In genomic region chr2:27556921-27557320, GRCm38 (mm10) we compare ENCODE assay signal across 23 mouse cellular contexts. TPM values are rescaled to one million over a fixed set of nuclear protein-coding genes. Genes with fewer than 3 reads are reported as not detected.
A peak's percentile ranks its signal among the peaks of the same experiment; 100 is the strongest.
DNase-seq lines count a peak whose midpoint lies in the region; ATAC-seq and TF ChIP-seq lines count a peak whose summit lies in the region.
"Had no signal": no experiment of that assay in that cellular context is flagged by ENCODE, and none has a peak within 500 bp of the region (broad histone marks: within the 10 kb centered on the region; RNA-seq: fewer than 3 reads in every experiment).

No protein-coding gene starts in this region.

- no peaks in the 10 kb centered on the region for H3K9me3 ChIP-seq in liver, embryonic 11.5 days (ENCODE audit: control insufficient read depth, low read length)
- no peaks in the 10 kb centered on the region for H3K9me3 ChIP-seq in intestine, embryonic 15.5 days
- H3K9me3 ChIP-seq: forebrain, embryonic 10.5 days; forebrain, embryonic 13.5 days; G1E; hindbrain, embryonic 12.5 days; hindbrain, embryonic 15.5 days had no signal

- no peak overlapping the region for H3K4me3 ChIP-seq in liver, adult 2 months (ENCODE audit: insufficient read depth, low read depth, low read length)
- no peak overlapping the region for H3K4me3 ChIP-seq in liver, embryonic 11.5 days (ENCODE audit: low read depth, low read length)
- H3K4me3 ChIP-seq in intestine, embryonic 15.5 days (replicated peaks) = no peak overlapping the region
- H3K4me3 ChIP-seq: forebrain, embryonic 10.5 days; forebrain, embryonic 13.5 days; heart, adult 2 months; hindbrain, embryonic 12.5 days; hindbrain, embryonic 15.5 days had no signal

- H3K4me2 ChIP-seq in liver, embryonic 11.5 days = no peak overlapping the region
- no peak overlapping the region for H3K4me2 ChIP-seq in intestine, embryonic 15.5 days (replicated peaks)
- H3K4me2 ChIP-seq: forebrain, embryonic 13.5 days; heart, embryonic 11.5 days; hindbrain, embryonic 12.5 days; hindbrain, embryonic 15.5 days had no signal

- peak; percentile 63 for DNase-seq in adrenal gland, adult 2 months
- no peak for DNase-seq in adrenal gland, adult 8-10 months
- DNase-seq in liver, adult 2 months (ENCODE audit: extremely low read depth, low read depth, low spot score) = no peak
- no peak for DNase-seq in liver, embryonic 11.5 days (ENCODE audit: low spot score)
- peak; percentile 32 for DNase-seq in adrenal gland, postnatal 25 days
- DNase-seq in embryo, embryonic 9.5 days (ENCODE audit: extremely low spot score) = no peak
- DNase-seq: B cell, adult 2 months; cerebellum, adult 2 months; cerebellum, adult 9-11 months; cerebellum, postnatal 25 days; gastrocnemius, postnatal 10 days; gastrocnemius, postnatal 36 days; heart, adult 2 months; kidney, adult 11 months had no signal

- H3K27ac ChIP-seq in liver, adult 2 months (replicated peaks; ENCODE audit: insufficient read depth, low read depth, low read length) = peak overlapping the region; percentile 93
- no peak overlapping the region for H3K27ac ChIP-seq in liver, embryonic 11.5 days (ENCODE audit: low read depth, low read length)
- H3K27ac ChIP-seq in intestine, embryonic 15.5 days = no peak overlapping the region
- H3K27ac ChIP-seq: forebrain, embryonic 10.5 days; forebrain, embryonic 13.5 days; heart, adult 2 months; hindbrain, embryonic 15.5 days had no signal

- no peak overlapping the region for H3K9ac ChIP-seq in liver, adult 2 months (ENCODE audit: low read depth, low read length)
- H3K9ac ChIP-seq in liver, embryonic 11.5 days (ENCODE audit: low read depth, low read length) = no peak overlapping the region
- H3K9ac ChIP-seq in intestine, embryonic 15.5 days = no peak overlapping the region
- H3K9ac ChIP-seq: forebrain, embryonic 13.5 days; hindbrain, embryonic 12.5 days; hindbrain, embryonic 15.5 days had no signal

- WGBS in liver, adult 2 months = 78% methylated on average over 6 of the region's 6 CpGs
- WGBS in liver, embryonic 11.5 days = 80% methylated on average over 6 of the region's 6 CpGs
- WGBS in intestine, embryonic 15.5 days = 87% methylated on average over 6 of the region's 6 CpGs

- TF ChIP-seq CTCF in liver, adult 2 months (IDR thresholded peaks at IDR 0.05; ENCODE audit: low read depth, low read length) = no peak

- no peaks in the 10 kb centered on the region; the same call in 1 of the 2 replicates for H3K79me2 ChIP-seq in liver, adult 2 months (ENCODE audit: control insufficient read depth, insufficient read depth, low read length)

- no peaks in the 10 kb centered on the region for H3K36me3 ChIP-seq in liver, adult 2 months (ENCODE audit: control insufficient read depth, insufficient read depth, low read length)
- no peaks in the 10 kb centered on the region for H3K36me3 ChIP-seq in liver, embryonic 11.5 days (ENCODE audit: control insufficient read depth, insufficient read depth, low read length)
- H3K36me3 ChIP-seq in intestine, embryonic 15.5 days = no peaks in the 10 kb centered on the region
- H3K36me3 ChIP-seq: forebrain, embryonic 10.5 days; G1E; hindbrain, embryonic 12.5 days; hindbrain, embryonic 15.5 days had no signal

- H3K27me3 ChIP-seq in liver, adult 2 months (ENCODE audit: control insufficient read depth, insufficient read depth, low read length) = no peaks in the 10 kb centered on the region
- H3K27me3 ChIP-seq in liver, embryonic 11.5 days (replicated peaks; ENCODE audit: control insufficient read depth, insufficient read depth, low read length) = no peaks in the 10 kb centered on the region
- no peaks in the 10 kb centered on the region for H3K27me3 ChIP-seq in intestine, embryonic 15.5 days (replicated peaks)
- H3K27me3 ChIP-seq: hindbrain, embryonic 15.5 days; Patski had no signal

- no peak for TF ChIP-seq POLR2A in liver, adult 2 months (IDR thresholded peaks at IDR 0.05; ENCODE audit: extremely low read depth, insufficient read depth, low read length)

- H3K4me1 ChIP-seq in liver, adult 2 months (ENCODE audit: control insufficient read depth, insufficient read depth, low read length) = peaks cover 50% of the 10 kb centered on the region
- peaks cover 7% of the 10 kb centered on the region; the same call in 1 of the 2 replicates for H3K4me1 ChIP-seq in liver, embryonic 11.5 days (replicated peaks; ENCODE audit: control insufficient read depth, insufficient read depth, low read length)
- H3K4me1 ChIP-seq in intestine, embryonic 15.5 days (replicated peaks) = peaks cover 22% of the 10 kb centered on the region; the same call in 1 of the 2 replicates
- H3K4me1 ChIP-seq: forebrain, embryonic 13.5 days had no signal

- no peak for ATAC-seq in liver, embryonic 11.5 days (replicated peaks; ENCODE audit: low FRiP score)
- ATAC-seq in intestine, embryonic 15.5 days = no peak
- ATAC-seq: forebrain, embryonic 13.5 days; forebrain, embryonic 16.5 days; Patski had no signal

RNA-seq across cellular contexts. Expression of gene Wdr5, which starts 42.0 kb away (rescaled TPM):
- total RNA-seq in adrenal gland, adult 2 months (2021) = 10 to 100 TPM; 30.5 TPM
- polyA plus RNA-seq in adrenal gland, adult 2 months (2012; rRNA removed) = 50.0 and 52.5 TPM in 2 replicates
- total RNA-seq in adrenal gland, adult 8-10 months (2022) = 10 to 100 TPM; 31.3 to 42.8 (median 36.3) TPM
- 16.7 and 20.4 TPM in 2 replicates for total RNA-seq in liver, adult 2 months (2014; rRNA removed)
- 17.2 and 18.3 TPM in 2 replicates for polyA plus RNA-seq in liver, adult 2 months (2012; rRNA removed)
- 76.7 and 78.0 TPM in 2 replicates for polyA plus RNA-seq in liver, embryonic 11.5 days (2014; fragmentation: Nextera tagmentation; extraction: Ambion mirVana)
- total RNA-seq in adrenal gland, postnatal 25 days (2021) = 37.3 and 40.2 TPM in 2 replicates
- 49.6 and 50.2 TPM in 2 replicates for polyA plus RNA-seq in intestine, embryonic 15.5 days (2015; fragmentation: Nextera tagmentation; extraction: Ambion mirVana)

RNA-seq across cellular contexts. Expression of gene Brd3, which starts 49.5 kb away (rescaled TPM):
- 10 to 100 TPM; 56.9 to 61.6 TPM for total RNA-seq in adrenal gland, adult 2 months (2021)
- 59.3 and 60.1 TPM in 2 replicates for polyA plus RNA-seq in adrenal gland, adult 2 months (2012; rRNA removed)
- total RNA-seq in adrenal gland, adult 8-10 months (2022) = 10 to 100 TPM; 87.2 to 97.9 (median 91.9) TPM
- 5.8 and 7.9 TPM in 2 replicates for total RNA-seq in liver, adult 2 months (2014; rRNA removed)
- 14.8 and 17.2 TPM in 2 replicates for polyA plus RNA-seq in liver, adult 2 months (2012; rRNA removed)
- 111 and 113 TPM in 2 replicates for polyA plus RNA-seq in liver, embryonic 11.5 days (2014; fragmentation: Nextera tagmentation; extraction: Ambion mirVana)
- 81.8 and 110 TPM in 2 replicates for total RNA-seq in adrenal gland, postnatal 25 days (2021)
- polyA plus RNA-seq in intestine, embryonic 15.5 days (2015; fragmentation: Nextera tagmentation; extraction: Ambion mirVana) = 85.7 and 91.2 TPM in 2 replicates

Comparison
In these comparisons a context has a peak if more than half of its experiments do, and no peak if none do; other contexts are left out.
1. DNase-seq: peak in adrenal gland, adult 2 months (single experiment) and adrenal gland, postnatal 25 days (single experiment); none in adrenal gland, adult 8-10 months (single experiment), liver, adult 2 months (single experiment), liver, embryonic 11.5 days (single experiment) and embryo, embryonic 9.5 days (single experiment).